Mouse (Mus musculus): ENCODE results near the gene Tarbp1. TPM values are rescaled to one million over a fixed set of nuclear protein-coding genes. Genes with fewer than 3 reads are reported as not detected.

Gene Tarbp1
- polyA plus RNA-seq (2015; fragmentation: Nextera tagmentation; extraction: Ambion mirVana), result 1.1 and 1.2 TPM in 2 replicates

DNA sequence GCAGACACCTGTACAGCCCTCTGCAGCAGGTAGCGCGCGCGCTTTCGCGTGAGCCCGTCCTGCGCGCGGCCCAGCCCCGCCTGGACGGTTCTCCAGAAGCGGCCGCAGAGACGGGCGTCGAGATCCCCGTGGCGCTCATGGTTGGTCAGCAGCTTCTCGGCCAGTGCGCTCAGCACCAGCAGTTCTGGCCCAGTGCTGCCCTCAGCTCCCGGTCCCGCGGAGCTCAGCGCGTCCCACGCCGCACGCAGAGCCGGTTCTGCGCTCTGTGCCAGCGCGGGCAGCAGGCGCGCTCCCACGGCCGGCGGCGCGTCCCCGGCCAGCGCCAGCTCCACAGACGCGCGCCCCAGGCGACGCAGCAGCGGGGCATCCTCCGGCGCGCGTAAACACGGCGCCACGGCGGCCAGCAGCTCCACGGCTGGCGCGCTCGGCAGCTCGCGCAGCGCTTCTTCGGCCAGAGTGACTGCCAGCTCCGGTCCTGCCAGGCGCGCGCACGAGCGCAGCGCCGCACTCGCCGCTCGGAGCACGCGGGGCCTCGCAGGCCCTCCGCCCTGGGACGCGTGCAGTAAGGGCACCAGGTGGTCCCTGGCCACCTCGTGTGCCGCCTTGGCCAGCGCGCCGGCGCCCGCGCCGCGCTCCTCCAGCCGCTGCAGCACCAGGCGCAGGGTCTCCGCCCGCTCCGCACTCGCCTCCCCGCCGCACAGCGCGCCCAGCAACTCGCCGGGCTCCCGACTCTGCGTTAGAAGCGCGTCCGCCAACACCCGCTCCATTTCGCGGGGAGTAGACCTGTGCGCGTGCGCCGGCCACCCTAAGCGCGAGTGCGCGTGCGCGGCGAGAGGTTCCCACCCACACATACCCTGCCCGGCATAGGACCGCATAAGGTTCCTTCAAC lies at the start of gene Tarbp1:
TSS of gene Tarbp1 (minus strand) at position 767 of the 889 bp plus-strand sequence.
- peak within 1 kb of the TSS; percentile 84 for H3K4me2 ChIP-seq (replicated peaks; ENCODE audit: low read depth)
- peak within 1 kb of the TSS; percentile 78 for H3K9ac ChIP-seq (ENCODE audit: low read length)
- no peaks in the 10 kb centered on the region for H3K9me3 ChIP-seq (ENCODE audit: control insufficient read depth, low read length)
- 0 out of 2 replicates have a peak, but pooled peaks cover 3% of the 10 kb centered on the region for H3K4me1 ChIP-seq (replicated peaks; ENCODE audit: control insufficient read depth, insufficient read depth)
- no peaks in the 10 kb centered on the region for H3K36me3 ChIP-seq (ENCODE audit: control insufficient read depth, insufficient read depth, low read length)
- WGBS, result under 1% methylated on average over 117 of the region's 124 CpGs
- no peaks in the 10 kb centered on the region for H3K27me3 ChIP-seq (ENCODE audit: control insufficient read depth, insufficient read depth, low read length)
- peak within 1 kb of the TSS; percentile 86 for H3K27ac ChIP-seq (replicated peaks)
- peak; percentile 89 for ATAC-seq (ENCODE audit: low FRiP score, low TSS enrichment)
- DNase-seq (ENCODE audit: low spot score), result peak; percentile 90
- TF ChIP-seq CTCF (IDR thresholded peaks at IDR 0.05; ENCODE audit: low read depth) (no peak), EP300 (optimal IDR thresholded peaks at IDR 0.05) (no peak)
- H3K4me3 ChIP-seq (ENCODE audit: low read depth, low read length), result peak within 1 kb of the TSS; percentile 83

DNA sequence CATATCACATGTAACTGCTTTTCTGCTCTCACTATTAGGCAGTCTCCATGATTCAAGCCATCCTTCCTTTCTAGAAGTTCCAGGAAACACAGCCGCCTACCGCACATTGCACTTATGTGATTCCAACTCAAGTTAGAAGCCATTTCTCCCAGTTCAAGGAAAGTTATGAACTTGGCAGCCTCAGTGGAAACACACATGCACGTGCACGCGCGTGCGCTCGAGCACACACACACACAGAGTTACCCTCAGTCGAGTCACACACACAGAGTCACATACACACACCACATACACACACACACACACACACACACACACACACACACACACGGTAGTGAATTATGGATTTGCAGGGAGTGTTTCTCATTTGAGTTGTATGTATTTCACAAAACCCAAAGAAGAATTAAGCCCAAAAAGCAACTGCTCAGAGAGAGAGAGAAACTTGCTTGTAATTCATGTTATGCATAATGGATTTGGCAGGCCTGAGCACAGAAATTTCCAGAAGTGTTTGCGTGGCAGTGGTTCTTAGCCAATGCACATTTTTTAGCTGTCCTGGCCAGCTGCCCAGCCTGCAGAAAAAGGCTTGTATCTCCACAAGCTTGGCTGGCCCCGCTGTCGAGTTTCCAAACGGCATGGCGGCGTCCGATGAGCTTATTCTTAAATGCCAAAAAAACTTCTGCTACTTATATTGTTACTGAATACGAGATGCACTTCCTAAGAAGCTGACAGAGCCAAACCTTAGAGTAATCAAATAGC lies 49.5 kb upstream of the Tarbp1 start:
- peak overlapping the region; percentile 85 for H3K27ac ChIP-seq (replicated peaks)
- no peaks in the 10 kb centered on the region for H3K27me3 ChIP-seq (ENCODE audit: control insufficient read depth, insufficient read depth, low read length)
- H3K4me2 ChIP-seq (replicated peaks; ENCODE audit: low read depth), result no peak overlapping the region
- no peaks in the 10 kb centered on the region for H3K36me3 ChIP-seq (ENCODE audit: control insufficient read depth, insufficient read depth, low read length)
- ATAC-seq (ENCODE audit: low FRiP score, low TSS enrichment) (peak; percentile 24; the same call in 1 of the 2 replicates), DNase-seq (ENCODE audit: low spot score) (peak; percentile 71)
- peaks cover 5% of the 10 kb centered on the region for H3K4me1 ChIP-seq (replicated peaks; ENCODE audit: control insufficient read depth, insufficient read depth)
- H3K4me3 ChIP-seq (ENCODE audit: low read depth, low read length), result no peak overlapping the region
- TF ChIP-seq EP300 (optimal IDR thresholded peaks at IDR 0.05), result no peak
- TF ChIP-seq CTCF (IDR thresholded peaks at IDR 0.05; ENCODE audit: low read depth), result no peak
- H3K9me3 ChIP-seq (ENCODE audit: control insufficient read depth, low read length), result no peaks in the 10 kb centered on the region
- WGBS, result 27% methylated on average over 18 of the region's 18 CpGs
- no peak overlapping the region for H3K9ac ChIP-seq (ENCODE audit: low read length)

DNA sequence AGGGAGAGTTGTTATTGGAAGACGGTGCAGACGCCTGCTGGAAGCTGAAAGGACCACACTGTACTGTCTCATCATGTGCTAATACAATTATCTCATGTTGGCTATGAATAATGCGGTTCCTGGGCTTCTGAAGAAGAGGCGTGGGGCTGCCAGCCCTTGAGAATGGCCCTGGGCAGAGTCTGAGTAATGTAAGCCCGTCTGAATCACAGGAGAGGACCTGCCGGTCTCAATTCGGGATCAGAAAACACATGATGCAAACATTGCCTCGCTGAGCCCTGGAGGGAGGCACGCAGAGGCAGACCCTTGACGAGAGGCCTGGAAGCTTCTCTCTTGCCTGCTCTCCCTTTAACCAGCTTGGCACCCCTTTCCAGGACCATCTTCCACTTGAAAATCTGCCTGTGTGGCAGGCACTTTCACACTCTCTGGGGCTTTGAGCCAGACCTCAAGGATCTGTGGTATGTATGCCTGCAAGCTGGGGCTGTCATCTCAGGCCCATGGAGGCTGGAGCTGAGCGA lies 48.3 kb upstream of the Tarbp1 start:
- Histone ChIP-seq H3K4me2 (replicated peaks; ENCODE audit: low read depth) (no peak overlapping the region), H3K27ac (replicated peaks) (peak overlapping the region; percentile 85), H3K36me3 (ENCODE audit: control insufficient read depth, insufficient read depth, low read length) (no peaks in the 10 kb centered on the region), H3K9ac (ENCODE audit: low read length) (no peak overlapping the region), H3K4me3 (ENCODE audit: low read depth, low read length) (no peak overlapping the region), H3K4me1 (replicated peaks; ENCODE audit: control insufficient read depth, insufficient read depth) (peaks cover 5% of the 10 kb centered on the region), H3K9me3 (ENCODE audit: control insufficient read depth, low read length) (no peaks in the 10 kb centered on the region), H3K27me3 (ENCODE audit: control insufficient read depth, insufficient read depth, low read length) (no peaks in the 10 kb centered on the region)
- ATAC-seq (ENCODE audit: low FRiP score, low TSS enrichment), result no peak
- TF ChIP-seq CTCF (IDR thresholded peaks at IDR 0.05; ENCODE audit: low read depth) (0 out of 2 replicates have a peak, but pooled peaks have one; percentile 3), EP300 (optimal IDR thresholded peaks at IDR 0.05) (no peak)
- DNase-seq (ENCODE audit: low spot score), result no peak
- WGBS, result 61% methylated on average over 11 of the region's 11 CpGs

DNA sequence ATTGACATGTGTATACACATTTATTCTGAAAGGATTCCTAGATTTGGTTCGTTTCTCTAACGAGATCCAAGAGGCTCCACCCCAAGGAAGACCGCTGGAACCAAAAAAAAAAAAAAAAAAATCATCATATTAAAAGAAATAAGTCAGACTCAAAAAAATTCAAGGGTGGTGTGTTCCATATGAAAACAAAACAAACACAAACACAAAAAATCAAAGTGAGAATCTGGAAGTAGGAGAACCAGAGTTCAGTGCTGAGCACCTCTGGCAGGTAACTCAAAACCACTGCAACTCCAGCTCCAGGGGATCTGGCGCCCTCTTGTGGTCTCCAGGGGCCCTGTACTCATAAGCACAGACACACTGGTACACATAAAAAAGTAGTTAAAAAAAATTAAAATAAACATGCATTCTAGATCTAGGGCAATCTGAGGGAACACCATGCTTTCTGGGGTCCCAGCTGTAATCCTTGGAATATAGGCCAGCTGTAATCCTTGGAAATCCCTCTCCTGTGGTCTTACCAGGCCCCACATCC lies 44.6 kb upstream of the Tarbp1 start:
- 0 out of 2 replicates have a peak overlapping the region, but pooled peaks have one; percentile 18 for H3K27ac ChIP-seq (replicated peaks)
- no peak for DNase-seq (ENCODE audit: low spot score)
- WGBS, result 91% methylated on average over 4 of the region's 4 CpGs

DNA sequence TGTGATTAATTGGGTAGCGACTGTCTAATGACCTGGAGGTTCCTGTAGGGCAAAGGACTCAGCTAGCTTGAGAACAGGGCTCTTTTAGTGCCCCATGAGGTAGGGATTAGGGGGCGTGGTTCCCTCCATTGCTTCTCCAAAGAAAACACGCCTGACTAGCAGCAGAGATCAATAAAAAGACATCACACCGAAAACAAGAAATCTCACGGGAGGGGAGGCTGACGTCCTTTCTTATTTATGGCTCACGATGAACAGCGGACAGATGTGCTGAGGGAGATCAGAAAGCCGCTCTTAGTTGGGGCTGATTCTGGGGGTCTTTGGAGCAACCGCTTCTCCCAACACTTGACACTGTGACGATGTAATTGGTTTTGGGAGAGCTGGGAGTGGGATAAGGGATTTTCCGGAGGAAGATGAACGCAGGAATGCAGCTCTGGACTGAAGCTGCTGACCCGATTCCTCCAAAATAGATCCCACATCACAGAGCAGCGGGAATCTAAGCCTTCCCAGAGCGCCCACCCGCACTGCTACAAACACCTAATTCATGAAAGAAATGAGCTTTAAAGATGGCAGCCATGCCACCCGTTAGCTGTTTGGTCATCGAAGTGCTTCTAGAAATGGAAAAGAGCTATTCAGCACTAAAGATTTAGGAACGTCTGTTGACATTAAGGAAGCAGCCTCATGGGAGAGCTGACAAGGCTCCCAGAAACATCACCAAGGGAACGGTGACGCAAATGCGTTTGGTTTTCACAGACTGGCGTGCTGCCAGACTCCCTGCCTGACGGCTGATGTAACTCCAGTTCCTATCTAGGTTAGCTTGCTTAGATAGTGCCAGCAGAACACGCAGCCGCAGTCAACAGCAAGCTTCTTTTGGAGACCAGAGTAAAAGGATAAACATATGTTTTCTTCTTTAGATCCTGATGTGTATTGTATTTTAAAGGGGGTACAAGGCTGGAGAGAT lies 42.0 kb upstream of the Tarbp1 start:
- no peaks in the 10 kb centered on the region for H3K4me1 ChIP-seq (replicated peaks; ENCODE audit: control insufficient read depth, insufficient read depth)
- peak overlapping the region; percentile 77 for H3K27ac ChIP-seq (replicated peaks)
- TF ChIP-seq CTCF (IDR thresholded peaks at IDR 0.05; ENCODE audit: low read depth) (no peak), EP300 (optimal IDR thresholded peaks at IDR 0.05) (no peak)
- 10% methylated on average over 27 of the region's 27 CpGs for WGBS
- H3K4me2 ChIP-seq (replicated peaks; ENCODE audit: low read depth), result peak overlapping the region; percentile 50
- H3K4me3 ChIP-seq (ENCODE audit: low read depth, low read length), result peak overlapping the region; percentile 10
- peak; percentile 88 for ATAC-seq (ENCODE audit: low FRiP score, low TSS enrichment)
- H3K9me3 ChIP-seq (ENCODE audit: control insufficient read depth, low read length), result no peaks in the 10 kb centered on the region
- peak; percentile 94 for DNase-seq (ENCODE audit: low spot score)
- no peaks in the 10 kb centered on the region for H3K36me3 ChIP-seq (ENCODE audit: control insufficient read depth, insufficient read depth, low read length)
- H3K27me3 ChIP-seq (ENCODE audit: control insufficient read depth, insufficient read depth, low read length), result no peaks in the 10 kb centered on the region
- no peak overlapping the region for H3K9ac ChIP-seq (ENCODE audit: low read length)

More for the DNA sequence above, 44.6 kb upstream of the Tarbp1 start:
- Histone ChIP-seq H3K4me2 (replicated peaks; ENCODE audit: low read depth) (no peak overlapping the region), H3K4me1 (replicated peaks; ENCODE audit: control insufficient read depth, insufficient read depth) (no peaks in the 10 kb centered on the region; the same call in 1 of the 2 replicates), H3K9me3 (ENCODE audit: control insufficient read depth, low read length) (no peaks in the 10 kb centered on the region), H3K36me3 (ENCODE audit: control insufficient read depth, insufficient read depth, low read length) (no peaks in the 10 kb centered on the region), H3K27me3 (ENCODE audit: control insufficient read depth, insufficient read depth, low read length) (no peaks in the 10 kb centered on the region), H3K9ac (ENCODE audit: low read length) (no peak overlapping the region), H3K4me3 (ENCODE audit: low read depth, low read length) (no peak overlapping the region)
- no peak for ATAC-seq (ENCODE audit: low FRiP score, low TSS enrichment)
- TF ChIP-seq CTCF (IDR thresholded peaks at IDR 0.05; ENCODE audit: low read depth) (peak; percentile 41), EP300 (optimal IDR thresholded peaks at IDR 0.05) (no peak)

All from stomach, postnatal 0 days (tissue).